Mouse (Mus musculus): ENCODE measurements around the gene Ros1.

Gene Ros1

GRCm38 (mm10) chr10:52194957-52195852 is at the start of gene Ros1:
Ros1 (minus strand) TSS chr10:52195244.
- DNase-seq (ENCODE audit: low spot score in 2 of 2): no peak

- no peak for DNase-seq (ENCODE audit: low spot score in 2 of 2)
These were observed 47.8 kb upstream of the Ros1 start for GRCm38 (mm10) chr10:52242680-52243323.

- no peak for DNase-seq (ENCODE audit: low spot score in 2 of 2)
These were observed 47.0 kb upstream of the Ros1 start for GRCm38 (mm10) chr10:52242015-52242414.

GRCm38 (mm10) chr10:52235461-52235860 is 40.4 kb upstream of the Ros1 start:
- no peak for DNase-seq (ENCODE audit: low spot score in 2 of 2)

GRCm38 (mm10) chr10:52234654-52234981 is 39.6 kb upstream of the Ros1 start:
- no peak for DNase-seq (ENCODE audit: low spot score in 2 of 2)

- DNase-seq (ENCODE audit: low spot score in 2 of 2): peak; percentile 27 to 39
These were observed 39.1 kb upstream of the Ros1 start for GRCm38 (mm10) chr10:52233969-52234653.

GRCm38 (mm10) chr10:52233301-52233968 is 38.4 kb upstream of the Ros1 start, which contains the start of gene Dcbld1:
Dcbld1 (plus strand) TSS chr10:52233619.
- DNase-seq (ENCODE audit: low spot score in 2 of 2): peak; percentile 26 to 40

GRCm38 (mm10) chr10:52232196-52233176 is 37.4 kb upstream of the Ros1 start:
- peak in 1 of 2 experiments; percentile 9 for DNase-seq (ENCODE audit: low spot score in 2 of 2)

GRCm38 (mm10) chr10:52219600-52219999 is 24.6 kb upstream of the Ros1 start:
- DNase-seq (ENCODE audit: low spot score in 2 of 2): no peak

- DNase-seq (ENCODE audit: low spot score in 2 of 2): no peak
These were observed 22.5 kb upstream of the Ros1 start for GRCm38 (mm10) chr10:52217564-52217934.

- peak; percentile 44 to 67 for DNase-seq (ENCODE audit: low spot score in 2 of 2)
These were observed 21.9 kb upstream of the Ros1 start for GRCm38 (mm10) chr10:52216797-52217563.

- no peak for DNase-seq (ENCODE audit: low spot score in 2 of 2)
These were observed 20.3 kb upstream of the Ros1 start for GRCm38 (mm10) chr10:52215267-52215818.

- no peak for DNase-seq (ENCODE audit: low spot score in 2 of 2)
These were observed 9.0 kb upstream of the Ros1 start for GRCm38 (mm10) chr10:52204006-52204405.

- DNase-seq (ENCODE audit: low spot score in 2 of 2): no peak
These were observed 9.1 kb downstream of the Ros1 start for GRCm38 (mm10) chr10:52185900-52186299.

GRCm38 (mm10) chr10:52182878-52183277 is 12.2 kb downstream of the Ros1 start:
- DNase-seq (ENCODE audit: low spot score in 2 of 2): no peak

- no peak for DNase-seq (ENCODE audit: low spot score in 2 of 2)
These were observed 20.7 kb downstream of the Ros1 start for GRCm38 (mm10) chr10:52174376-52174775.

- no peak for DNase-seq (ENCODE audit: low spot score in 2 of 2)
These were observed 24.6 kb downstream of the Ros1 start for GRCm38 (mm10) chr10:52170489-52170888.

GRCm38 (mm10) chr10:52169841-52170240 is 25.2 kb downstream of the Ros1 start:
- no peak for DNase-seq (ENCODE audit: low spot score in 2 of 2)

- DNase-seq (ENCODE audit: low spot score in 2 of 2): no peak
These were observed 29.7 kb downstream of the Ros1 start for GRCm38 (mm10) chr10:52165376-52165775.

- DNase-seq (ENCODE audit: low spot score in 2 of 2): no peak
These were observed 34.4 kb downstream of the Ros1 start for GRCm38 (mm10) chr10:52160604-52161003.
